Mouse (Mus musculus): ENCODE measurements around the gene Myo19.

DNA sequence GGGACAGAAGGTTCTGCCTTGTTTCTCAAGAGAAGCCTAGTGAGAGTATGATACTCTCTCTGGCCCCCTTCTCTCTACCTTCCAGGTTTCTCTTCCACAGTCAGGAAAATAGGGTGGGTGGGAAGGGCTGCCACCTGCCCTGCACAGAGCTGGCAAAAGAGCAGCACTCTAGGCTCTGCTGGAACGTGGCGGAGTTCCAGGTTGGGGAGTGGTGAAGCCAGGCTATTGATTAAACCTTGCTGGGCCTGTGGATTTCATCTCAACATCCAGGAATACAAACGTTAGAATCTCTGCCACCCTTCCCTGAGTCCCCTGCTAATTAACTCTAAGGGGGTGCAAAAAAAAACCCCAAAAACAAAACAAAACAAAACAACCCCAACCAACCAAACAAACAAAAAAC lies 68.6 kb downstream of the Myo19 start:
- TF ChIP-seq CTCF (IDR thresholded peaks at IDR 0.05; ENCODE audit: low read depth) (no peak), EP300 (optimal IDR thresholded peaks at IDR 0.05) (no peak)
